Mouse (Mus musculus): ENCODE data around the gene Hdac4.

DNA sequence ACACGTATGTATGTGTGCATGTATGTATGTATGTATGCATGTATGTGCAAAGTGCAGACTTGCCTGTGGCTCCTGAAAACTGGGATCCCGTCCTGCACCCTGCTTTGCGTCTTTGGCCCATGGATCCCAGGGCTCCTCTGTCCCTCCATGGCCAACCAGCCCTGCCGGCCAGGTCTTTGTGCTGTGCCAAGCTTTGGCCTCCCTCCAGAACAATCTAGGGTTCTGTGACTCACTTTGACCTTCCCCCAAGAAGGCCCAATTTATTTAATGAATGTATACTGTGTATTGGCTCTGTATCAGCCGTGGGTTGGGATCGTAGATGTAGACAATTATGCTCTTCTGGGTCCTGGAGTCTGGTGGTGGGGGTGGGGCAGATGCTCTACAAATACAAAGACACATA is 290.2 kb downstream of the Hdac4 start:
- TF ChIP-seq CTCF (IDR thresholded peaks at IDR 0.05) (no peak), EP300 (IDR thresholded peaks at IDR 0.05) (no peak)
